Mouse (Mus musculus) midbrain, embryonic 12.5 days (tissue): ENCODE results near the gene Stard13. TPM values are rescaled to one million over a fixed set of nuclear protein-coding genes. Genes with fewer than 3 reads are reported as not detected.

Experiments
- ATAC-seq: fragments of 200-750 bp; cut with Nextera tagmentation; 2 replicates; pipeline ENCODE4 v1.8.0; 2017; ENCODE audit warnings: low read depth, moderate TSS enrichment, moderate library complexity; ENCODE audit not compliant: low FRiP score
- H3K27ac ChIP-seq: fragments of 300-500 bp; sonication (generic); replicated peaks from 2 replicates; pipeline ENCODE4 v1.5.1; 2016; ENCODE audit warnings: mild to moderate bottlenecking
- H3K27me3 ChIP-seq: fragments of 300-500 bp; sonication (generic); 2 replicates; pipeline ENCODE4 v1.6.1; 2016; ENCODE audit warnings: mild to moderate bottlenecking
- H3K36me3 ChIP-seq: fragments of 300-500 bp; sonication (generic); 2 replicates; pipeline ENCODE4 v1.6.1; 2016
- H3K4me1 ChIP-seq: fragments of 300-500 bp; sonication (generic); 2 replicates; pipeline ENCODE4 v1.6.1; 2016
- H3K4me2 ChIP-seq: fragments of 300-500 bp; sonication (generic); replicated peaks from 2 replicates; pipeline ENCODE4 v1.6.1; 2016; ENCODE audit warnings: mild to moderate bottlenecking, moderate library complexity
- H3K4me3 ChIP-seq: fragments of 300-500 bp; sonication (generic); 2 replicates; pipeline ENCODE4 v1.5.1; 2016; ENCODE audit warnings: mild to moderate bottlenecking
- H3K9ac ChIP-seq: fragments of 300-500 bp; sonication (generic); replicated peaks from 2 replicates; pipeline ENCODE4 v1.6.1; 2016; ENCODE audit warnings: mild to moderate bottlenecking, moderate library complexity
- H3K9me3 ChIP-seq: fragments of 300-500 bp; sonication (generic); 2 replicates; pipeline ENCODE4 v1.6.1; 2016; ENCODE audit warnings: mild to moderate bottlenecking
- WGBS: fragments of 180-500 bp; shearing (Covaris S2); methylation state at CpG from one replicate; pipeline ENCODE4 v1.1.7; 2016; 5-methylcytosine and 5-hydroxymethylcytosine counted together
- polyA plus RNA-seq: library from polyadenylated mRNA; unstranded; fragments of >200 nt; fragmentation: Nextera tagmentation; extraction: Ambion mirVana; gene quantifications from 2 replicates; pipeline ENCODE4 v1.2.1, GENCODE M21; 2016

Stard13 gene
- polyA plus RNA-seq, 1 experiment from 2014 or later: 5.6 TPM

DNA sequence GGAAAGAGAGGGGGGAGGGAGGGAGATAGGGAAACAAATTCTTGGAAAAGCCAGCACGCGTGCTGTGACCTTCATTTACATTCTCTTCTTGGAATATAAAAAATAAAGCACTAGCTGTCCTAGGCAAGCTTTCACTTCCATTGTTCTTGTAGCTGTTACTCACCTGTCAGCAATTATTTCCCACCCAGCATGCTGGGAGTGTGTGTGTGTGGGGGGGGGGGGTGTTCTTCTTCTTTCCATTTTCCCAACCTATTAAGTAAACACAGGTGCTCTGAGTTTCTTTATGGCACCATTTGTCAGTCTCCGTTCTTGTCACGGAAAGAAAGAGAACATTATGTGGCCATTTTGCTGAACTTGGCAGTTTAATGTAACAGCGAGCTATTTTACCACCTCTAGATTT, 214.7 kb downstream of the Stard13 start:
- 88% methylated on average over 5 of the region's 5 CpGs for WGBS
- no peak overlapping the region for H3K27ac ChIP-seq

DNA sequence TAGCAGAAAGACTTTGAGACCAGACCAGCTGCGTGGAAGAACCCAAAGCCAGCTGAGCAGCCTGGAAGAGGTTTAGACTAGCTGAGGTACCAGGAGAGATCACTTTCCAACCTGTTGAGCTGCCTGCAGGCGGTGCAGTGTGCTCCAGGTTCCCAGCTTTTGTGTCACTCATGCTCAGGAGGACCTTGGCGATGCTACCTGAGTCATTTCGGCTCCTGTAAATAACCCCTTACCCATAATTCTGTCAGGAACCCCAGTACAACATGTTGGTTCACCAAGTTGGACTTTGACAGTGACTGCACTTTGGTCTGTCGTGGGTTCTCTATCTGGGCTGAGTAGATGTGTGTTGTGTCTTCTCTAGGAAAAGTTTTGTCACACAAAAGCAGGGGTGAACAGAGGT, 215.2 kb downstream of the Stard13 start:
- no peaks in the 10 kb centered on the region for H3K36me3 ChIP-seq
- no peak overlapping the region for H3K4me3 ChIP-seq
- H3K9me3 ChIP-seq: no peaks in the 10 kb centered on the region
- no peak overlapping the region for H3K4me2 ChIP-seq
- peaks cover 8% of the 10 kb centered on the region; the same call in 1 of the 2 replicates for H3K4me1 ChIP-seq
- no peaks in the 10 kb centered on the region for H3K27me3 ChIP-seq
- H3K9ac ChIP-seq: no peak overlapping the region
- no peak overlapping the region for H3K27ac ChIP-seq
- ATAC-seq: no peak
- WGBS: 73% methylated on average over 5 of the region's 5 CpGs

More for the DNA sequence above, 214.7 kb downstream of the Stard13 start:
- H3K9ac ChIP-seq: no peak overlapping the region
- H3K4me1 ChIP-seq: peaks cover 12% of the 10 kb centered on the region
- no peaks in the 10 kb centered on the region for H3K27me3 ChIP-seq
- no peaks in the 10 kb centered on the region for H3K9me3 ChIP-seq
- no peaks in the 10 kb centered on the region for H3K36me3 ChIP-seq
- H3K4me2 ChIP-seq: no peak overlapping the region
- no peak for ATAC-seq
- no peak overlapping the region for H3K4me3 ChIP-seq

GRCm38 (mm10) chr5:151004216-151004755, 229.3 kb downstream of the Stard13 start:
- Histone ChIP-seq H3K9ac (no peak overlapping the region), H3K9me3 (no peaks in the 10 kb centered on the region), H3K4me2 (no peak overlapping the region), H3K36me3 (no peaks in the 10 kb centered on the region), H3K27me3 (no peaks in the 10 kb centered on the region), H3K4me1 (no peaks in the 10 kb centered on the region), H3K4me3 (no peak overlapping the region), H3K27ac (no peak overlapping the region)
- no peak for ATAC-seq
- 93% methylated on average over 1 of the region's 1 CpGs for WGBS

GRCm38 (mm10) chr5:151002051-151002450, 231.6 kb downstream of the Stard13 start:
- WGBS: 97% methylated on average over 4 of the region's 4 CpGs
- no peak for ATAC-seq
- Histone ChIP-seq H3K36me3 (no peaks in the 10 kb centered on the region), H3K4me3 (no peak overlapping the region), H3K4me2 (no peak overlapping the region), H3K27ac (no peak overlapping the region), H3K4me1 (no peaks in the 10 kb centered on the region), H3K9me3 (no peaks in the 10 kb centered on the region), H3K27me3 (no peaks in the 10 kb centered on the region), H3K9ac (no peak overlapping the region)

GRCm38 (mm10) chr5:151001111-151001510, 232.5 kb downstream of the Stard13 start:
- Histone ChIP-seq H3K9ac (no peak overlapping the region), H3K4me1 (no peaks in the 10 kb centered on the region), H3K9me3 (no peaks in the 10 kb centered on the region), H3K36me3 (no peaks in the 10 kb centered on the region), H3K27me3 (no peaks in the 10 kb centered on the region), H3K27ac (no peak overlapping the region), H3K4me2 (no peak overlapping the region), H3K4me3 (no peak overlapping the region)
- 95% methylated on average over 7 of the region's 7 CpGs for WGBS
- no peak for ATAC-seq

- Histone ChIP-seq H3K4me1 (no peaks in the 10 kb centered on the region), H3K27me3 (no peaks in the 10 kb centered on the region), H3K4me3 (no peak overlapping the region), H3K36me3 (no peaks in the 10 kb centered on the region), H3K9ac (no peak overlapping the region), H3K9me3 (no peaks in the 10 kb centered on the region), H3K27ac (no peak overlapping the region), H3K4me2 (no peak overlapping the region)
- WGBS: 80% methylated on average over 2 of the region's 2 CpGs
- ATAC-seq: no peak
Measured at GRCm38 (mm10) chr5:150996586-150996985, 237.1 kb downstream of the Stard13 start.

- Histone ChIP-seq H3K27me3 (no peaks in the 10 kb centered on the region), H3K27ac (no peak overlapping the region), H3K9ac (no peak overlapping the region), H3K4me3 (no peak overlapping the region), H3K36me3 (no peaks in the 10 kb centered on the region), H3K4me2 (no peak overlapping the region), H3K9me3 (no peaks in the 10 kb centered on the region), H3K4me1 (no peaks in the 10 kb centered on the region)
- 92% methylated on average over 7 of the region's 7 CpGs for WGBS
- no peak for ATAC-seq
Measured at GRCm38 (mm10) chr5:150994096-150994495, 239.5 kb downstream of the Stard13 start.

Other genes starting within 250 kb of the Stard13 start
- not detected in 2 replicates for gene Gm42906, start 194.3 kb upstream of the Stard13 start, polyA plus RNA-seq